Mouse (Mus musculus) erythroblast, embryonic 14.5 days (primary cell): ENCODE results near the gene Wdr73.

Experiments
- GATA1 ChIP-seq: IDR thresholded peaks from 2 replicates; pipeline ENCODE4 v1.6.1; 2012; ENCODE audit warnings: low read length, inconsistent platforms, mixed read lengths
- TAL1 ChIP-seq: IDR thresholded peaks from 3 replicates; pipeline ENCODE4 v1.6.1; 2012; ENCODE audit warnings: low read length, inconsistent platforms, mixed read lengths

- TF ChIP-seq GATA1 = no peak
- no peak for TF ChIP-seq TAL1
Measured at GRCm38 (mm10) chr7:80849267-80849666, 51.8 kb downstream of the Wdr73 start.
